Mouse (Mus musculus): Measurements from ENCODE around the gene Rnls. TPM values are rescaled to one million over a fixed set of nuclear protein-coding genes. Genes with fewer than 3 reads are reported as not detected.

Rnls gene
- polyA plus RNA-seq, 1 experiment, result 3.8 TPM

GRCm38 (mm10) chr19:33276421-33276820, 115.7 kb downstream of the Rnls start:
- H3K4me3 ChIP-seq (ENCODE audit: insufficient read depth, low read depth, low read length), result no peak overlapping the region
- no peak overlapping the region for H3K27ac ChIP-seq (replicated peaks; ENCODE audit: low read depth, low read length)
- H3K4me1 ChIP-seq (ENCODE audit: control insufficient read depth, insufficient read depth, insufficient read length, low read length), result no peaks in the 10 kb centered on the region

DNA sequence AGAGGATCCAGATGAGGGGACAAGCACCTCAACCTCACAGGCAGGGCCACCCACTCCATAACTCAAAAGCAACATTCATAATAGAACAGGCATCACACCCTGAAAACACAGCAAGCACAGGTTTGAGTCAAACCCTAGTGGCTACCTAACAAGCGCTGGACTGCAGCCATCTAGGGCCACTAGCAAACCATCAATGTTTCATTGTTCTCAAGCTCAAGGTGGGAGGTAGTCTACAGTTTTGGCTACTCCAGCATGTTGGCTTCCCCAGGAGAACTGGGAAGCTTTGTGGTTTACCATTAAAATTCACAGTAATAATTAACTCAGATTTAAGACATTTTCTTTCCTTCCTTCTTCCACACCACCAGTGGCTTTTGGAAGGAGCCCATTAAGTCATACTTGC, 118.4 kb downstream of the Rnls start:
- H3K27ac ChIP-seq (replicated peaks; ENCODE audit: low read depth, low read length), result no peak overlapping the region
- H3K4me3 ChIP-seq (ENCODE audit: insufficient read depth, low read depth, low read length), result no peak overlapping the region
- no peaks in the 10 kb centered on the region for H3K4me1 ChIP-seq (ENCODE audit: control insufficient read depth, insufficient read depth, insufficient read length, low read length)

- Histone ChIP-seq H3K27ac (replicated peaks; ENCODE audit: low read depth, low read length) (no peak overlapping the region), H3K4me3 (ENCODE audit: insufficient read depth, low read depth, low read length) (no peak overlapping the region), H3K4me1 (ENCODE audit: control insufficient read depth, insufficient read depth, insufficient read length, low read length) (no peaks in the 10 kb centered on the region)
Observed at GRCm38 (mm10) chr19:33271571-33271970, 120.5 kb downstream of the Rnls start.

- no peak overlapping the region for H3K4me3 ChIP-seq (ENCODE audit: insufficient read depth, low read depth, low read length)
- no peaks in the 10 kb centered on the region for H3K4me1 ChIP-seq (ENCODE audit: control insufficient read depth, insufficient read depth, insufficient read length, low read length)
- H3K27ac ChIP-seq (replicated peaks; ENCODE audit: low read depth, low read length), result no peak overlapping the region
Observed at GRCm38 (mm10) chr19:33270231-33270630, 121.9 kb downstream of the Rnls start.

GRCm38 (mm10) chr19:33268044-33268443, 124.1 kb downstream of the Rnls start:
- Histone ChIP-seq H3K4me1 (ENCODE audit: control insufficient read depth, insufficient read depth, insufficient read length, low read length) (no peaks in the 10 kb centered on the region), H3K27ac (replicated peaks; ENCODE audit: low read depth, low read length) (no peak overlapping the region), H3K4me3 (ENCODE audit: insufficient read depth, low read depth, low read length) (no peak overlapping the region)

DNA sequence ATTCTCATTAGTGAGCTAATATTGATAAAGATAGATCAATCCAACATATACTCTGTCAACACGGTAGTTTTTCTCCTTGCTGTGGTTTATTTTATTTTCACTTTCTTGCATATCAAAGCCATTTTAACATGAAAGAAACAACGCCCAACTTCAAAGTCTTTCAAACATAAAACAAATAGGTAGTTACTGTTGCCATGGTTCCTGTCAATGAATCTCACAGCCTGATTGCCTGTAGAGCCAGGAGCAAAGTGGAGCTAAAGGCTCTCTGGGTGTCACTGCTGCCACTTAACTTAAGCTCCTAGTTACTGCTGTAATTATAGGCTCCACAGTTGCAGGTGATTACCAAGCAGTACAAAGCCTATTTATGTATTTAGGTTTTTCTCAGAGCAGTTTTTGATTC, 126.8 kb downstream of the Rnls start:
- H3K27ac ChIP-seq (replicated peaks; ENCODE audit: low read depth, low read length), result no peak overlapping the region
- no peaks in the 10 kb centered on the region for H3K4me1 ChIP-seq (ENCODE audit: control insufficient read depth, insufficient read depth, insufficient read length, low read length)
- H3K4me3 ChIP-seq (ENCODE audit: insufficient read depth, low read depth, low read length), result no peak overlapping the region

GRCm38 (mm10) chr19:33264224-33264993, 127.7 kb downstream of the Rnls start:
- Histone ChIP-seq H3K4me1 (ENCODE audit: control insufficient read depth, insufficient read depth, insufficient read length, low read length) (no peaks in the 10 kb centered on the region), H3K27ac (replicated peaks; ENCODE audit: low read depth, low read length) (no peak overlapping the region), H3K4me3 (ENCODE audit: insufficient read depth, low read depth, low read length) (no peak overlapping the region)

DNA sequence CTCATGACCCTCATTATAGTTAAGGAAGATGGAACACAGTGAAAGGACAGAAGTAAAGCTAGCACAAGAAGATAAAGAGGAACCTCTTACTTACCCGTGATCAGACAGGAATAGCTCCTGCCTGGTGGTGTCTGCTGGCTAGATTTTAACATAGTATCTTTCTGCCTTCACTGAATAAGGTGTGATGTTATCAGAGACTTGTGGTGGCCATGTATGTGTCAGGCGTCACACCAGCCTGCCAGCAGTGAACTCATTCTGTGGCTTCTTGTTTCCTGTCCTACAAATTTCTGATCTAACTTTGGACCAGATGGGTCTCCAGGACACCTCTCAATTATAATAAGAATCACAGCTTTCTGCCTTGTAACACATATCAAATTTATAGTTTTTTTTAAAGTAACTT, 129.7 kb downstream of the Rnls start:
- no peak overlapping the region for H3K4me3 ChIP-seq (ENCODE audit: insufficient read depth, low read depth, low read length)
- H3K4me1 ChIP-seq (ENCODE audit: control insufficient read depth, insufficient read depth, insufficient read length, low read length), result no peaks in the 10 kb centered on the region
- no peak overlapping the region for H3K27ac ChIP-seq (replicated peaks; ENCODE audit: low read depth, low read length)

- Histone ChIP-seq H3K4me1 (ENCODE audit: control insufficient read depth, insufficient read depth, insufficient read length, low read length) (no peaks in the 10 kb centered on the region), H3K27ac (replicated peaks; ENCODE audit: low read depth, low read length) (no peak overlapping the region), H3K4me3 (ENCODE audit: insufficient read depth, low read depth, low read length) (no peak overlapping the region)
Observed at GRCm38 (mm10) chr19:33259164-33259563, 132.9 kb downstream of the Rnls start.

DNA sequence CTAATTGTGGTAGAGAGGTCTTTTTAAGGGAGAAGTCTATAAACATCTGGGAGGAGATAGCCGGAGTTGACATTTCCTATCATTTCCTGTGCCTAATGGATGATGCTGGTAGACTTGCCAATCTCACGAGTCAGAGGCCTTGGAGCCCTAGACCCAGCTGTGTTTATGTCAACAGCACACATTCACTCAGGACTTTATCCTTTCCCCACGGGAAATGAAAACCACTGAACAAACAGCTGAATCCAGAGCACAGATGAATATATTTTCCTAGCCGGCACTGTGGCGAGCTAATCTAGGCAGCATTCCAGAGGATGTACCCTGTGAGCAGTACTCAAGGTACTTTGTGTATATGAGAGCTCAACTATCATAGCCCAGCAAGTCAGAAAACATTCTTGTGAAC, 138.2 kb downstream of the Rnls start:
- Histone ChIP-seq H3K4me1 (ENCODE audit: control insufficient read depth, insufficient read depth, insufficient read length, low read length) (no peaks in the 10 kb centered on the region), H3K4me3 (ENCODE audit: insufficient read depth, low read depth, low read length) (no peak overlapping the region), H3K27ac (replicated peaks; ENCODE audit: low read depth, low read length) (no peak overlapping the region)

- Histone ChIP-seq H3K4me1 (ENCODE audit: control insufficient read depth, insufficient read depth, insufficient read length, low read length) (no peaks in the 10 kb centered on the region), H3K27ac (replicated peaks; ENCODE audit: low read depth, low read length) (no peak overlapping the region), H3K4me3 (ENCODE audit: insufficient read depth, low read depth, low read length) (no peak overlapping the region)
Observed at GRCm38 (mm10) chr19:33252226-33252625, 139.9 kb downstream of the Rnls start.

DNA sequence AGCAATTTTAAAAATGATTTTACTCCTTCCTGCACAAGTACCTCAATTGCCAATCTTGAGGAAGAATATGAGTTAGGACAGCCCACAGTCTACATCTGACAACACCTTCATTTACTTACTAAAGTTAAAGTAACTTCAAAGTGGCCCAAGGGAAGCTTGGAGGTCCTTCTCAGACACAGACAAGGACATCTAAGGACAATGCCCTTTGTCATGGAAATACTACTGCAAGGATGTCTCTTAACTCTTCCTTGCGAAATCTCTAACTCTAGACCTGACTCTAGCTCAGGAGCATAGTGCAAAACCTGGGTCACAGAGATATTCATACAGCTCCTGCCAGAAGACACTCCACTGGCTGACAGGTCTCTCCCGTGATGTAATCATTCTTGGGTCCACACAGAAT, 147.9 kb downstream of the Rnls start:
- Histone ChIP-seq H3K4me1 (ENCODE audit: control insufficient read depth, insufficient read depth, insufficient read length, low read length) (no peaks in the 10 kb centered on the region), H3K4me3 (ENCODE audit: insufficient read depth, low read depth, low read length) (no peak overlapping the region), H3K27ac (replicated peaks; ENCODE audit: low read depth, low read length) (no peak overlapping the region)

GRCm38 (mm10) chr19:33240386-33240785, 151.7 kb downstream of the Rnls start:
- Histone ChIP-seq H3K27ac (replicated peaks; ENCODE audit: low read depth, low read length) (no peak overlapping the region), H3K4me1 (ENCODE audit: control insufficient read depth, insufficient read depth, insufficient read length, low read length) (no peaks in the 10 kb centered on the region), H3K4me3 (ENCODE audit: insufficient read depth, low read depth, low read length) (no peak overlapping the region)

DNA sequence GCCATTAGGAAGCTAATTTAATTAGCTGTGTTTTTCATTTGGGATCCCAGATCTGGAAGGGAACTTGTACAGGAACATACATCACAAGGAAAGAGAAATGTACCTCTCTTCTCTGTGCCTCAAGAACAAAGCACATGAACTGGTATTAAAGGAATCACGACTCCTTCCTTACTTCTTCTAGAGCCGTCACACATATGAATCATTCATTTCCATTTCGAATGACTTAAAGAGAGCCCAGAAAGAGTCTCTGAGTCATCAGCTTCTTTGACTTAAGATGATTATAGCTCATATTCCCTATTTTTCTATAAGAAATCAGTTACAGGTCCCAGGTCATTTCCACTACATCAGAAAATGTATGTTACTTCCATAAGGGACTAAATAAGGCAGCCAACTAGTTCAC, 159.2 kb downstream of the Rnls start:
- H3K4me3 ChIP-seq (ENCODE audit: insufficient read depth, low read depth, low read length), result no peak overlapping the region
- no peak overlapping the region for H3K27ac ChIP-seq (replicated peaks; ENCODE audit: low read depth, low read length)
- no peaks in the 10 kb centered on the region for H3K4me1 ChIP-seq (ENCODE audit: control insufficient read depth, insufficient read depth, insufficient read length, low read length)

- no peak overlapping the region for H3K27ac ChIP-seq (replicated peaks; ENCODE audit: low read depth, low read length)
- H3K4me3 ChIP-seq (ENCODE audit: insufficient read depth, low read depth, low read length), result no peak overlapping the region
- no peaks in the 10 kb centered on the region for H3K4me1 ChIP-seq (ENCODE audit: control insufficient read depth, insufficient read depth, insufficient read length, low read length)
Observed at GRCm38 (mm10) chr19:33231303-33231702, 160.8 kb downstream of the Rnls start.

GRCm38 (mm10) chr19:33227004-33227403, 165.1 kb downstream of the Rnls start:
- H3K4me3 ChIP-seq (ENCODE audit: insufficient read depth, low read depth, low read length), result no peak overlapping the region
- H3K27ac ChIP-seq (replicated peaks; ENCODE audit: low read depth, low read length), result no peak overlapping the region
- H3K4me1 ChIP-seq (ENCODE audit: control insufficient read depth, insufficient read depth, insufficient read length, low read length), result no peaks in the 10 kb centered on the region

All from brown adipose tissue, adult 24 weeks (tissue).